Mouse (Mus musculus): ENCODE data around the gene Alox8.

GRCm38 (mm10) chr11:69135361-69135760, 62.3 kb downstream of the Alox8 start:
- TF ChIP-seq TCF12 (IDR thresholded peaks at IDR 0.05; ENCODE audit: low read depth, low read length) (no peak), CTCF (conservative IDR thresholded peaks at IDR 0.05 in 1 of 2, IDR thresholded peaks at IDR 0.05 in 1 of 2; ENCODE audit: low read depth in 2 of 2, low read length in 2 of 2) (no peak)

Data from CH12.LX (cell line).